Mouse (Mus musculus) kidney, adult 2 months (tissue): ENCODE results near the gene Spryd3.

Experiments used
- CTCF ChIP-seq: fragments of 200-500 bp; conservative IDR thresholded peaks from 2 replicates; pipeline ENCODE4 v1.5.1; 2011; ENCODE audit warnings: low read depth, mild to moderate bottlenecking, control low read depth, low read length, moderate library complexity, mixed read lengths; ENCODE audit not compliant: insufficient read depth, insufficient read length
- POLR2A ChIP-seq: fragments of 200-500 bp; IDR thresholded peaks from one replicate; pipeline ENCODE4 v1.6.1; 2011; ENCODE audit warnings: low read depth, low read length, control low read depth

DNA sequence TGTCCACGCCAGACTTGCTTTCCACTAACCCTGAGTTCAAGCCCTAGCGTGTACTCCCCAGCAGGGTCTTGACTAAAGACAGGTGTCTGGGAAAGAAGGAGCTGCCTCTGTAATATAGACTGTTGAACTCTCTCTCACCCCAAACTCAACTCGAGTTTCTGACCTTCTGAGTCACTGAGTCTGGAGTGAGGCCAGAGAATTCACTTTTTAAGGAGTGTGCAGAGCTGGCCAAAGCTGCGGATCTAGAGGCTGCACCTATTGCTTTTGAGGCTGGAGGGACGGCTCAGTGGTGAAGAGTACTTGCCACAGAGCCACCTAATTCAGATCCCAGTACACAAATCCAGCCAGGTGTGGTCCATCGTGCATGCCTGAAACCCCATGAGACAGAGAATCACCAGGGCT is 31.6 kb upstream of the Spryd3 start:
- TF ChIP-seq POLR2A (no peak), CTCF (no peak)
